Mouse (Mus musculus) E14TG2a.4 (cell line): Measurements from ENCODE around the gene Dnajc6.

Experiments used
- CTCF ChIP-seq: conservative IDR thresholded peaks from 2 replicates; pipeline ENCODE4 v1.5.1; 2014; ENCODE audit warnings: low read length
- POU5F1 ChIP-seq: IDR thresholded peaks from 2 replicates; pipeline ENCODE4 v1.6.1; 2014; ENCODE audit warnings: low read length, borderline replicate concordance

- TF ChIP-seq CTCF (no peak), POU5F1 (no peak)
These were observed 96.0 kb downstream of the Dnajc6 start for GRCm38 (mm10) chr4:101592466-101592865.
